Mouse (Mus musculus): ENCODE results near the gene Krt12. TPM values are rescaled to one million over a fixed set of nuclear protein-coding genes. Genes with fewer than 3 reads are reported as not detected.

Krt12 gene
- polyA plus RNA-seq, 1 experiment from 2014 or later, result not detected

DNA sequence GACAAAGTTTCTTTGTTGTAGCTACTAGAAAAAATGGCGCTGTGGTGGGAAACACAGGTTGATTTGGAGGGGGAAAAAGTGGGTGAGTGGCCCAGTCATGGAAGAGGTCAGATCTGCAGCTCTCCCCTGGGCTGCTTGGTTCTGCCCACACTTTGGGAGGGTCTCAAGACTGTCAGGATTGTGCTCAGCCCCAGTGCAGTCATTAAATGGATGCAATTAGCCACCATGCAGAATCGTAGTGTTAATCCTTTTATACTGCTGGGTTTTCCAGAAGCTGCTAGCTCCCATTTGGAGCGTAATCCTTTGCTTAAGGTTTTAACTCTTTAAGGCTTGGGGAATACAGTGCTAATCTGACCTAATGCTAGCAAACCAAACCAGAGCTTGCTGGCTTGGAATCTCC is 26.0 kb downstream of the Krt12 start:
- no peak for ATAC-seq
- TF ChIP-seq EP300 (IDR thresholded peaks at IDR 0.05) (no peak), CTCF (IDR thresholded peaks at IDR 0.05) (no peak)
- no peak overlapping the region for H3K9ac ChIP-seq (replicated peaks; ENCODE audit: low read depth)

GRCm38 (mm10) chr11:99392492-99392891 is 29.6 kb downstream of the Krt12 start:
- Histone ChIP-seq H3K4me3 (ENCODE audit: low read depth, low read length) (no peak overlapping the region), H3K27me3 (replicated peaks; ENCODE audit: insufficient read depth, low read length) (no peaks in the 10 kb centered on the region), H3K4me2 (replicated peaks; ENCODE audit: low read depth, low read length) (no peak overlapping the region), H3K36me3 (ENCODE audit: insufficient read depth, low read length) (no peaks in the 10 kb centered on the region), H3K9ac (replicated peaks; ENCODE audit: low read depth) (no peak overlapping the region), H3K4me1 (ENCODE audit: insufficient read depth, low read depth, low read length) (no peaks in the 10 kb centered on the region), H3K27ac (ENCODE audit: low read length) (no peak overlapping the region), H3K9me3 (ENCODE audit: low read length) (no peaks in the 10 kb centered on the region)
- DNase-seq (ENCODE audit: low spot score) (no peak), ATAC-seq (no peak)
- 73% methylated on average over 10 of the region's 10 CpGs for WGBS
- TF ChIP-seq EP300 (IDR thresholded peaks at IDR 0.05) (no peak), CTCF (IDR thresholded peaks at IDR 0.05) (no peak)

More for the DNA sequence above, 26.0 kb downstream of the Krt12 start:
- Histone ChIP-seq H3K27me3 (replicated peaks; ENCODE audit: insufficient read depth, low read length) (no peaks in the 10 kb centered on the region; the same call in 1 of the 2 replicates), H3K4me3 (ENCODE audit: low read depth, low read length) (no peak overlapping the region), H3K4me1 (ENCODE audit: insufficient read depth, low read depth, low read length) (no peaks in the 10 kb centered on the region), H3K4me2 (replicated peaks; ENCODE audit: low read depth, low read length) (no peak overlapping the region), H3K36me3 (ENCODE audit: insufficient read depth, low read length) (no peaks in the 10 kb centered on the region), H3K9me3 (ENCODE audit: low read length) (no peaks in the 10 kb centered on the region), H3K27ac (ENCODE audit: low read length) (no peak overlapping the region)
- no peak for DNase-seq (ENCODE audit: low spot score)
- 45% methylated on average over 3 of the region's 3 CpGs for WGBS

- Histone ChIP-seq H3K4me2 (replicated peaks; ENCODE audit: low read depth, low read length) (no peak overlapping the region), H3K4me1 (ENCODE audit: insufficient read depth, low read depth, low read length) (no peaks in the 10 kb centered on the region), H3K27ac (ENCODE audit: low read length) (no peak overlapping the region), H3K9ac (replicated peaks; ENCODE audit: low read depth) (no peak overlapping the region), H3K9me3 (ENCODE audit: low read length) (no peaks in the 10 kb centered on the region), H3K36me3 (ENCODE audit: insufficient read depth, low read length) (no peaks in the 10 kb centered on the region), H3K4me3 (ENCODE audit: low read depth, low read length) (no peak overlapping the region), H3K27me3 (replicated peaks; ENCODE audit: insufficient read depth, low read length) (no peaks in the 10 kb centered on the region)
- TF ChIP-seq CTCF (IDR thresholded peaks at IDR 0.05), result no peak
- TF ChIP-seq EP300 (IDR thresholded peaks at IDR 0.05), result no peak
- no peak for ATAC-seq
- 64% methylated on average over 6 of the region's 6 CpGs for WGBS
- DNase-seq (ENCODE audit: low spot score), result no peak
Observed at GRCm38 (mm10) chr11:99391375-99391774, 30.7 kb downstream of the Krt12 start.

GRCm38 (mm10) chr11:99390866-99391265 is 31.2 kb downstream of the Krt12 start:
- WGBS, result 58% methylated on average over 7 of the region's 7 CpGs
- no peak for DNase-seq (ENCODE audit: low spot score)

GRCm38 (mm10) chr11:99389264-99389663 is 32.8 kb downstream of the Krt12 start, which contains the start of gene Krt10:
Gene Krt10 (minus strand): TSS chr11:99389364.
- 81% methylated on average over 4 of the region's 4 CpGs for WGBS
- TF ChIP-seq EP300 (IDR thresholded peaks at IDR 0.05), result no peak
- TF ChIP-seq CTCF (IDR thresholded peaks at IDR 0.05), result no peak
- Histone ChIP-seq H3K27ac (ENCODE audit: low read length) (no peak within 1 kb of the TSS), H3K9me3 (ENCODE audit: low read length) (no peaks in the 10 kb centered on the region), H3K4me3 (ENCODE audit: low read depth, low read length) (no peak within 1 kb of the TSS), H3K36me3 (ENCODE audit: insufficient read depth, low read length) (no peaks in the 10 kb centered on the region), H3K4me1 (ENCODE audit: insufficient read depth, low read depth, low read length) (no peaks in the 10 kb centered on the region), H3K9ac (replicated peaks; ENCODE audit: low read depth) (no peak within 1 kb of the TSS), H3K4me2 (replicated peaks; ENCODE audit: low read depth, low read length) (no peak within 1 kb of the TSS), H3K27me3 (replicated peaks; ENCODE audit: insufficient read depth, low read length) (no peaks in the 10 kb centered on the region)
- no peak for DNase-seq (ENCODE audit: low spot score)
- no peak for ATAC-seq

More at GRCm38 (mm10) chr11:99390866-99391265, 31.2 kb downstream of the Krt12 start:
- no peak for ATAC-seq
- no peak overlapping the region for H3K9ac ChIP-seq (replicated peaks; ENCODE audit: low read depth)
- no peaks in the 10 kb centered on the region for H3K4me1 ChIP-seq (ENCODE audit: insufficient read depth, low read depth, low read length)
- no peak overlapping the region for H3K27ac ChIP-seq (ENCODE audit: low read length)
- no peak overlapping the region for H3K4me2 ChIP-seq (replicated peaks; ENCODE audit: low read depth, low read length)
- H3K9me3 ChIP-seq (ENCODE audit: low read length), result no peaks in the 10 kb centered on the region
- H3K4me3 ChIP-seq (ENCODE audit: low read depth, low read length), result no peak overlapping the region
- TF ChIP-seq EP300 (IDR thresholded peaks at IDR 0.05), result no peak
- TF ChIP-seq CTCF (IDR thresholded peaks at IDR 0.05), result no peak
- no peaks in the 10 kb centered on the region for H3K27me3 ChIP-seq (replicated peaks; ENCODE audit: insufficient read depth, low read length)
- H3K36me3 ChIP-seq (ENCODE audit: insufficient read depth, low read length), result no peaks in the 10 kb centered on the region

- Histone ChIP-seq H3K36me3 (ENCODE audit: insufficient read depth, low read length) (no peaks in the 10 kb centered on the region), H3K4me1 (ENCODE audit: insufficient read depth, low read depth, low read length) (no peaks in the 10 kb centered on the region), H3K27me3 (replicated peaks; ENCODE audit: insufficient read depth, low read length) (no peaks in the 10 kb centered on the region), H3K9ac (replicated peaks; ENCODE audit: low read depth) (no peak overlapping the region), H3K9me3 (ENCODE audit: low read length) (no peaks in the 10 kb centered on the region), H3K4me3 (ENCODE audit: low read depth, low read length) (no peak overlapping the region), H3K27ac (ENCODE audit: low read length) (no peak overlapping the region), H3K4me2 (replicated peaks; ENCODE audit: low read depth, low read length) (no peak overlapping the region)
- DNase-seq (ENCODE audit: low spot score), result no peak
- no peak for ATAC-seq
- WGBS, result 91% methylated on average over 18 of the region's 18 CpGs
- TF ChIP-seq EP300 (IDR thresholded peaks at IDR 0.05), result no peak
- no peak for TF ChIP-seq CTCF (IDR thresholded peaks at IDR 0.05)
Observed at GRCm38 (mm10) chr11:99388661-99389060, 33.4 kb downstream of the Krt12 start.
